Mouse (Mus musculus) olfactory bulb, adult 2 months (tissue): ENCODE results near the gene Slc35c1. TPM values are rescaled to one million over a fixed set of nuclear protein-coding genes. Genes with fewer than 3 reads are reported as not detected.

ENCODE experiments used
- H3K27ac ChIP-seq: fragments of 200-500 bp; 2 replicates; pipeline ENCODE4 v1.5.1; 2012; ENCODE audit warnings: low read depth, low read length; ENCODE audit not compliant: insufficient read depth
- H3K4me1 ChIP-seq: fragments of 200-500 bp; 2 replicates; pipeline ENCODE4 v1.6.1; 2012; ENCODE audit warnings: low read length; ENCODE audit not compliant: control insufficient read depth, insufficient read depth
- H3K4me3 ChIP-seq: fragments of 200-500 bp; 2 replicates; pipeline ENCODE4 v1.5.1; 2012; ENCODE audit warnings: mild to moderate bottlenecking, low read depth, low read length, moderate library complexity; ENCODE audit not compliant: insufficient read depth
- CTCF ChIP-seq: fragments of 200-500 bp; IDR thresholded peaks from 2 replicates; pipeline ENCODE4 v1.5.1; 2012; ENCODE audit warnings: low read depth, mild to moderate bottlenecking, low read length, moderate library complexity; ENCODE audit not compliant: insufficient read depth
- POLR2A ChIP-seq: fragments of 200-500 bp; IDR thresholded peaks from 2 replicates; pipeline ENCODE4 v1.6.1; 2012; ENCODE audit warnings: mild to moderate bottlenecking, low read depth, low read length, moderate library complexity; ENCODE audit not compliant: insufficient read depth
- WGBS: fragments of 180-500 bp; shearing (Covaris S2); methylation state at CpG from one replicate; pipeline ENCODE4 v1.1.7; 2018; 5-methylcytosine and 5-hydroxymethylcytosine counted together
- polyA plus RNA-seq: library from polyadenylated mRNA; stranded (reverse); fragments of >200 nt; gene quantifications from 2 replicates; pipeline ENCODE4 v1.2.4, GENCODE M21; 2012; ENCODE audit warnings: low replicate concordance; ENCODE audit not compliant: missing spikeins, insufficient read depth, insufficient read length

Gene Slc35c1
- polyA plus RNA-seq, 1 experiment: not detected

DNA sequence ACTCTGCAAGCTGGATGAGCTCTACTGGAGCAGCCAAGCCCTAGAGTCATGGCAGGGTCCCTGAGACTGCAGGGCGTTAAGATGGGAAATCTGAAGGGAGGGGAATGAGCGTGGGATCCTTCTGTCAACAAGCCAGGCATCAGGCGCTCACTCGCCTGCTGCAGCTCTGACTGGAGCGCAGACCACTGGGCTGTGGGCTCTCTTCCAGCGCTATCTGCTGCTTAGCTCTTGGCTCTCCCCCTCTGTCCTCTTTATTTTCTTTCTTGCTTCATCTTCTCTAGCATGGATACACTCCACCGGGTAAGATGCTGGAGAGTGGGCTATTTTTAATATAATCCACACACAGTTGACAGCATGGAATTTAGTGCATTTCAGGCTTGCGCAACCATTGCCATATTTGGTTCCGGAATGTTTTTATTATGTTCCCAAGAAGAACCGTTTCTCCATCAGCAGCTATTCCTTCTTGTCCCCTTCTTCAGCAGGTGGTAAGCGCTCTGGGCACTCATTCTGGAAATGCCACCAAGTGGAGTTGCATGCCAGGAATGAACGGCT lies 31.7 kb upstream of the Slc35c1 start:
- H3K27ac ChIP-seq: peak overlapping the region; percentile 38
- 24% methylated on average over 12 of the region's 12 CpGs for WGBS

GRCm38 (mm10) chr2:92490541-92490940 lies 30.2 kb upstream of the Slc35c1 start:
- TF ChIP-seq CTCF: no peak
- TF ChIP-seq POLR2A: no peak
- 59% methylated on average over 10 of the region's 10 CpGs for WGBS
- peak overlapping the region; percentile 29; the same call in 1 of the 2 replicates for H3K27ac ChIP-seq
- H3K4me3 ChIP-seq: no peak overlapping the region
- H3K4me1 ChIP-seq: peaks cover 24% of the 10 kb centered on the region

More for the DNA sequence above, 31.7 kb upstream of the Slc35c1 start:
- Histone ChIP-seq H3K4me1 (peaks cover 37% of the 10 kb centered on the region), H3K4me3 (no peak overlapping the region)
- TF ChIP-seq POLR2A (no peak), CTCF (no peak)

DNA sequence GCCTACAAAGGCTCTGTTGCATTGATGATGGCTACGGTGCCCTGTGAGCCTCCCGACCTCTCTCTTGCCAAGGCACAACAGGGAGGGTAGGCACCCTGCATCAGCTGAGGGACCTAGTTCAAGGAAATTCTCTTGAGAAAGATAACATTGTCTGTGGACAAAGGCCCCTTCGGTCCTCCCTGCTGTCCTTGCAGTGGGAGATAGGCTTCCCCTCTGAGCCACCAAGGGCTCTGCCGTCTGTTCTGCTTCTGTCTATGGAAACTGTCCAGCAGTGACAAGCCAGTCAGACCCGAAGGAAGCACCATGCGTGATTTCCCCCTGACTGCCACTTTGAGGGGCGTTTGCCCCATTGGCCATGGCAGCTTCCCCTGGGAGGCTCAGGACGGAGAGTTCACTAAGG lies 27.5 kb upstream of the Slc35c1 start:
- Histone ChIP-seq H3K4me1 (peaks cover 11% of the 10 kb centered on the region), H3K4me3 (no peak overlapping the region), H3K27ac (no peak overlapping the region)
- 91% methylated on average over 8 of the region's 8 CpGs for WGBS
- TF ChIP-seq CTCF: no peak
- TF ChIP-seq POLR2A: no peak

- WGBS: 55% methylated on average over 2 of the region's 2 CpGs
- H3K4me1 ChIP-seq: peaks cover 10% of the 10 kb centered on the region
Measured at GRCm38 (mm10) chr2:92486911-92487310, 26.6 kb upstream of the Slc35c1 start.

GRCm38 (mm10) chr2:92486403-92486802 lies 26.1 kb upstream of the Slc35c1 start:
- Histone ChIP-seq H3K4me1 (peaks cover 7% of the 10 kb centered on the region), H3K4me3 (no peak overlapping the region), H3K27ac (no peak overlapping the region)
- 2% methylated on average over 11 of the region's 11 CpGs for WGBS
- no peak for TF ChIP-seq POLR2A
- TF ChIP-seq CTCF: peak; percentile 56; the same call in 1 of the 2 replicates

More at GRCm38 (mm10) chr2:92486911-92487310, 26.6 kb upstream of the Slc35c1 start:
- TF ChIP-seq CTCF (no peak), POLR2A (no peak)
- no peak overlapping the region for H3K4me3 ChIP-seq
- no peak overlapping the region for H3K27ac ChIP-seq

DNA sequence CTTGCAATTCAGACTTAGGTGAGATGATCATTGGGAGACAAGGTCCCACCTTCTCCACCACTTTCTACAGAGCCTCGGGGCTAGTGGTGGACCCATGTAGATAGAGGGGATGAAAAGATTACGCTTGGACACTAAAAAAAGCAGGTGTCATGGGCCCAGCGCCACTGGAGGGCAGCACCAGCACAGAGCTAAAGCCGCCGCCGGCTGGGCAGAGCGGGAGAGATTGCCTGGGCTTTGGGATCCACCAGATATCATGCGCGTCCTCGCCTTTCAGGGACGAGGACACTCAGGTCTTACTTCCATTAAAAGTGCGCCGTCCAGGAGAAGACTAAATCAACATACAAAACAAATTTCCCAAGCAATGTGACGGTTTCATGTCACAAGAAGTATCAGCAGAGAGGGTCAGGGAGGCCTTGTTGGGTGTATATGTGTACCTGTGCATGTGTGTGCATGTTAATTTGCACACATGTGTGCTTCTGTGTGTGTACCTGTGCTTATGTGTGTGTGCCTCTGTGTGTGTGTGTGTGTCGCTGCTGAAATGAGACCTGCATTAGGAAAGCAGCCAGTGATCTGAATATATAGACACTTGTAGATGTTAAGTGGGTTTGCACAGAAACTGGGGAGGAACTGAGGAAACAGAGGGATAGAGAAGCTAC lies 25.4 kb upstream of the Slc35c1 start:
- no peak overlapping the region for H3K4me3 ChIP-seq

GRCm38 (mm10) chr2:92484256-92485025 lies 24.1 kb upstream of the Slc35c1 start:
- H3K4me3 ChIP-seq: no peak overlapping the region
- H3K27ac ChIP-seq: no peak overlapping the region
- peaks cover 2% of the 10 kb centered on the region; the same call in 1 of the 2 replicates for H3K4me1 ChIP-seq
- TF ChIP-seq POLR2A (no peak), CTCF (no peak)
- WGBS: 41% methylated on average over 23 of the region's 23 CpGs

More for the DNA sequence above, 25.4 kb upstream of the Slc35c1 start:
- Histone ChIP-seq H3K27ac (no peak overlapping the region), H3K4me1 (peaks cover 5% of the 10 kb centered on the region)
- peak; percentile 89 for TF ChIP-seq CTCF
- TF ChIP-seq POLR2A: no peak
- 11% methylated on average over 15 of the region's 15 CpGs for WGBS

DNA sequence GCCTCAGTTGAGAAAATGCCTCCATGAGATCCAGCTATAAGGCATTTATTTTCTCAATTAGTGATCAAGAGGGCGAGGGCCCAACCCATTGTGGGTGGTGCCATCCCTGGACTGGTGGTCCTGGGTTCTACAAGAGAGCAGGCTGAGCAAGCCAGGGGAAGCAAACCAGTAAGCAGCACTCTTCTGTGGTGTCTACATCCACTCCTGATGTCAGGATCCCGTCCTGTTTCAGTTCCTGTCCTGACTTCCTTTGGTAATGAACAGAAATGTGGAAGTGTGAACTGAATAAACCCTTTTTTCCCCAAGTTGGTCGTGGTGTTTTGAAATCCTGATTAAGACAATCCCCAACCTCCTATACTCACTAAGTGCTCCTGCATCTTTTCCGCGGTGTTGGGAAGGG lies 23.2 kb upstream of the Slc35c1 start:
- TF ChIP-seq CTCF (no peak), POLR2A (no peak)
- 62% methylated on average over 5 of the region's 5 CpGs for WGBS
- peaks cover 2% of the 10 kb centered on the region; the same call in 1 of the 2 replicates for H3K4me1 ChIP-seq
- H3K4me3 ChIP-seq: no peak overlapping the region
- no peak overlapping the region for H3K27ac ChIP-seq

GRCm38 (mm10) chr2:92482551-92482950 lies 22.2 kb upstream of the Slc35c1 start:
- peaks cover 8% of the 10 kb centered on the region for H3K4me1 ChIP-seq
- no peak overlapping the region for H3K27ac ChIP-seq
- no peak overlapping the region for H3K4me3 ChIP-seq
- 72% methylated on average over 1 of the region's 1 CpGs for WGBS
- no peak for TF ChIP-seq POLR2A
- no peak for TF ChIP-seq CTCF
